In genomic region chr8:13188052-13188555, GRCm38 (mm10) we compare ENCODE assay signal across 22 mouse cellular contexts.
"Had no signal": no experiment of that assay in that cellular context is flagged by ENCODE, and none has a peak within 500 bp of the region (broad histone marks: within the 10 kb centered on the region; RNA-seq: fewer than 3 reads in every experiment).

No protein-coding gene starts in this region.

- H3K4me3 ChIP-seq: heart, adult 2 months; heart, embryonic 13.5 days; heart, embryonic 15.5 days; hindbrain, embryonic 13.5 days; hindbrain, embryonic 15.5 days; layer of hippocampus, adult 2 months; left cerebral cortex, adult 2 months; limb, embryonic 10.5 days; limb, embryonic 12.5 days had no signal

- H3K27ac ChIP-seq: heart, adult 2 months; heart, embryonic 13.5 days; heart, embryonic 15.5 days; hindbrain, embryonic 13.5 days; hindbrain, embryonic 15.5 days; hindbrain, postnatal 0 days; layer of hippocampus, adult 2 months; left cerebral cortex, adult 2 months; limb, embryonic 10.5 days had no signal

- DNase-seq: forebrain, postnatal 0 days; gastrocnemius, postnatal 14 days; gastrocnemius, postnatal 36 days; heart, adult 11 months; heart, adult 2 months; heart, postnatal 14 days; heart, postnatal 36 days; kidney, adult 11 months; kidney, adult 2 months; kidney, postnatal 10 days; kidney, postnatal 25 days; kidney, postnatal 4 days; liver had no signal
